ENCODE assay signal across 8 mouse cellular contexts in the genomic region with DNA sequence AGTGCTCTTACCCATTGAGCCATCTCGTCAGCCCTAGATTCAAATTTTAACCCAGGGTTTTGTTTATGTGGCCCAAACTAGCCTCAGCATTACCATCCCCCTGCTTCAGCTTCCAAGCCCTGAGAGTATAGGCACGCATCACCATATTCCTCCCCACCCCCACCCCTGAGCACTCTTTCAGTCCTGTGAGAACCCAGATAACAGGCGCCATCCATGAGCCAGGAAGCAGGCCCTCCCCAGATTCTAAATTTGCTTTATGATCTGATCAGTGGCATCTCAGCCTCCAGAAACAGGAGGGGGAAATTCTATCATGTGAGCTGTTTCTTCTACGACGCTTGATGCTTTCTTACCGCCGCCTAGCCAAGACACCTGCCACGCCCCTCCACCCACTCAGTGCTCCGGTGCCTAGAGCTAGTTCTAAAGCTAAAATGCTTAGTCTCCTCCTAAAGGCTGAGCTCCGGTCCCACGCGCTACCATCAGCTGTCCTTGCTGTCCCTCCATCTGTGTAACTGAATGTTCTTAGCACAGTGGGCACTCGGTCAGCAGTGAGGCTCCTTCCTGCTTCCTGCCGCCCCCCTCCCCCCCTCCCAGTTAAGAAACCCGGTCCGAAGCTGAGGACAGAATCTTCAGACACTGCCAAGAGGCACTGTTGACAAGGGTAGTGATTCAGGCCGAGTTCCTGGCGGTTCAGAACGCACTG. TPM values are rescaled to one million over a fixed set of nuclear protein-coding genes. Genes with fewer than 3 reads are reported as not detected.
DNase-seq lines count a peak whose midpoint lies in the region; ATAC-seq and TF ChIP-seq lines count a peak whose summit lies in the region.

No protein-coding gene starts in this region.

- TF ChIP-seq CTCF in midbrain, postnatal 0 days (IDR thresholded peaks at IDR 0.05) = no peak
- TF ChIP-seq CTCF in stomach, postnatal 0 days (IDR thresholded peaks at IDR 0.05; ENCODE audit: low read depth) = no peak

- no peaks in the 10 kb centered on the region for H3K27me3 ChIP-seq in kidney, embryonic 14.5 days (ENCODE audit: control insufficient read depth, insufficient read depth, low read length)
- H3K27me3 ChIP-seq in limb, embryonic 15.5 days = no peaks in the 10 kb centered on the region
- no peaks in the 10 kb centered on the region for H3K27me3 ChIP-seq in midbrain, postnatal 0 days (ENCODE audit: insufficient read depth, low read length)
- H3K27me3 ChIP-seq in stomach, postnatal 0 days (ENCODE audit: control insufficient read depth, insufficient read depth, low read length) = no peaks in the 10 kb centered on the region

- H3K36me3 ChIP-seq in kidney, embryonic 14.5 days (ENCODE audit: control insufficient read depth, insufficient read depth, low read length) = no peaks in the 10 kb centered on the region
- no peaks in the 10 kb centered on the region for H3K36me3 ChIP-seq in limb, embryonic 15.5 days
- H3K36me3 ChIP-seq in midbrain, postnatal 0 days (ENCODE audit: insufficient read depth, low read length) = no peaks in the 10 kb centered on the region
- H3K36me3 ChIP-seq in stomach, postnatal 0 days (ENCODE audit: control insufficient read depth, insufficient read depth, low read length) = no peaks in the 10 kb centered on the region

- H3K4me2 ChIP-seq in kidney, embryonic 14.5 days (replicated peaks; ENCODE audit: low read depth, low read length) = peak overlapping the region; percentile 35
- peak overlapping the region; percentile 34 for H3K4me2 ChIP-seq in limb, embryonic 15.5 days
- peak overlapping the region; percentile 25 for H3K4me2 ChIP-seq in midbrain, postnatal 0 days (ENCODE audit: low read depth, low read length, poor library complexity, severe bottlenecking)
- H3K4me2 ChIP-seq in stomach, postnatal 0 days (replicated peaks; ENCODE audit: low read depth) = peak overlapping the region; percentile 32

- H3K27ac ChIP-seq in kidney, embryonic 14.5 days (ENCODE audit: low read depth, low read length) = no peak overlapping the region
- H3K27ac ChIP-seq in limb, embryonic 15.5 days = no peak overlapping the region
- H3K27ac ChIP-seq in midbrain, postnatal 0 days (ENCODE audit: low read depth, low read length) = peak overlapping the region; percentile 38
- H3K27ac ChIP-seq in stomach, postnatal 0 days (replicated peaks) = peak overlapping the region; percentile 74

- no peak for TF ChIP-seq EP300 in stomach, postnatal 0 days (optimal IDR thresholded peaks at IDR 0.05)

- peak; percentile 29 for DNase-seq in ovary, postnatal 36 days (ENCODE audit: low spot score)
- DNase-seq in ovary, postnatal 14 days (ENCODE audit: low spot score) = no peak
- peak; percentile 32 for DNase-seq in embryo, embryonic 9.5 days (ENCODE audit: extremely low spot score)
- peak; percentile 75 for DNase-seq in midbrain, postnatal 0 days (ENCODE audit: low spot score)
- DNase-seq in stomach, postnatal 0 days (ENCODE audit: low spot score) = peak; percentile 46

- H3K9ac ChIP-seq in kidney, embryonic 14.5 days (ENCODE audit: low read depth, low read length) = peak overlapping the region; percentile 40; the same call in 1 of the 2 replicates
- no peak overlapping the region for H3K9ac ChIP-seq in limb, embryonic 15.5 days
- H3K9ac ChIP-seq in midbrain, postnatal 0 days (replicated peaks; ENCODE audit: low read length, poor library complexity, severe bottlenecking) = 0 out of 2 replicates have a peak overlapping the region, but pooled peaks have one; percentile 14
- H3K9ac ChIP-seq in stomach, postnatal 0 days (ENCODE audit: low read length) = peak overlapping the region; percentile 14; the same call in 1 of the 2 replicates

- peak; percentile 49 for ATAC-seq in granulocyte monocyte progenitor cell, adult 5-6 weeks (replicated peaks; ENCODE audit: poor library complexity, severe bottlenecking)
- peak; percentile 53 for ATAC-seq in kidney, embryonic 14.5 days (ENCODE audit: low FRiP score, low TSS enrichment)
- no peak for ATAC-seq in limb, embryonic 15.5 days (ENCODE audit: insufficient number of reproducible peaks, low FRiP score, low TSS enrichment, low read depth)
- ATAC-seq in midbrain, postnatal 0 days (ENCODE audit: low FRiP score) = peak; percentile 85
- ATAC-seq in stomach, postnatal 0 days (ENCODE audit: low FRiP score, low TSS enrichment) = peak; percentile 81

- 0 out of 2 replicates have a peak overlapping the region, but pooled peaks have one; percentile 4 for H3K4me3 ChIP-seq in kidney, embryonic 14.5 days (ENCODE audit: low read length)
- peak overlapping the region; percentile 8; the same call in 1 of the 2 replicates for H3K4me3 ChIP-seq in limb, embryonic 15.5 days
- no peak overlapping the region for H3K4me3 ChIP-seq in midbrain, postnatal 0 days (ENCODE audit: low read depth, low read length)
- peak overlapping the region; percentile 23; the same call in 1 of the 2 replicates for H3K4me3 ChIP-seq in stomach, postnatal 0 days (ENCODE audit: low read depth, low read length)

- 4% methylated on average over 19 of the region's 19 CpGs for WGBS in kidney, embryonic 14.5 days
- WGBS in limb, embryonic 15.5 days = 6% methylated on average over 19 of the region's 19 CpGs
- 6% methylated on average over 19 of the region's 19 CpGs for WGBS in midbrain, postnatal 0 days
- WGBS in stomach, postnatal 0 days = 4% methylated on average over 19 of the region's 19 CpGs

- peaks cover 11% of the 10 kb centered on the region; the same call in 1 of the 2 replicates for H3K4me1 ChIP-seq in kidney, embryonic 14.5 days (ENCODE audit: control insufficient read depth, insufficient read depth, low read length)
- H3K4me1 ChIP-seq in limb, embryonic 15.5 days = peaks cover 6% of the 10 kb centered on the region; the same call in 1 of the 2 replicates
- no peaks in the 10 kb centered on the region for H3K4me1 ChIP-seq in midbrain, postnatal 0 days (ENCODE audit: insufficient read depth, low read length)
- 0 out of 2 replicates have a peak, but pooled peaks cover 2% of the 10 kb centered on the region for H3K4me1 ChIP-seq in stomach, postnatal 0 days (replicated peaks; ENCODE audit: control insufficient read depth, insufficient read depth)

- no peaks in the 10 kb centered on the region for H3K9me3 ChIP-seq in kidney, embryonic 14.5 days (ENCODE audit: control insufficient read depth, low read length)
- H3K9me3 ChIP-seq in limb, embryonic 15.5 days = no peaks in the 10 kb centered on the region
- H3K9me3 ChIP-seq in midbrain, postnatal 0 days (ENCODE audit: low read length) = no peaks in the 10 kb centered on the region
- no peaks in the 10 kb centered on the region for H3K9me3 ChIP-seq in stomach, postnatal 0 days (ENCODE audit: control insufficient read depth, low read length)

RNA-seq across cellular contexts. Expression of a gene that starts 22.5 kb away (rescaled TPM):
- total RNA-seq in granulocyte monocyte progenitor cell, adult 5-6 weeks (2014; fragmentation: Nextera tagmentation) = not detected in 2 replicates
- not detected in 2 replicates for total RNA-seq in granulocyte monocyte progenitor cell, adult 5-6 weeks (2017)
- polyA plus RNA-seq in kidney, embryonic 14.5 days (2014; fragmentation: Nextera tagmentation; extraction: Ambion mirVana) = 53.0 and 58.0 TPM in 2 replicates
- 11.4 and 11.5 TPM in 2 replicates for polyA plus RNA-seq in limb, embryonic 15.5 days (2015; fragmentation: Nextera tagmentation; extraction: Ambion mirVana)
- total RNA-seq in midbrain, postnatal 0 days (2014; rRNA removed) = 14.6 and 18.3 TPM in 2 replicates
- polyA plus RNA-seq in midbrain, postnatal 0 days (2015; fragmentation: Nextera tagmentation; extraction: Ambion mirVana) = 17.8 and 18.8 TPM in 2 replicates
- polyA plus RNA-seq in stomach, postnatal 0 days (2015; fragmentation: Nextera tagmentation; extraction: Ambion mirVana) = 13.7 and 13.8 TPM in 2 replicates

RNA-seq across cellular contexts. Expression of a gene that starts 34.7 kb away (rescaled TPM):
- 2,458 and 2,594 TPM in 2 replicates for total RNA-seq in granulocyte monocyte progenitor cell, adult 5-6 weeks (2014; fragmentation: Nextera tagmentation)
- 1,991 and 2,116 TPM in 2 replicates for total RNA-seq in granulocyte monocyte progenitor cell, adult 5-6 weeks (2017)
- 689 and 848 TPM in 2 replicates for polyA plus RNA-seq in kidney, embryonic 14.5 days (2014; fragmentation: Nextera tagmentation; extraction: Ambion mirVana)
- 448 and 534 TPM in 2 replicates for polyA plus RNA-seq in limb, embryonic 15.5 days (2015; fragmentation: Nextera tagmentation; extraction: Ambion mirVana)
- 217 and 224 TPM in 2 replicates for total RNA-seq in midbrain, postnatal 0 days (2014; rRNA removed)
- 328 and 334 TPM in 2 replicates for polyA plus RNA-seq in midbrain, postnatal 0 days (2015; fragmentation: Nextera tagmentation; extraction: Ambion mirVana)
- polyA plus RNA-seq in stomach, postnatal 0 days (2015; fragmentation: Nextera tagmentation; extraction: Ambion mirVana) = 515 and 522 TPM in 2 replicates

Comparison
In these comparisons a context has a peak if more than half of its experiments do, and no peak if none do; other contexts are left out.
1. H3K27ac ChIP-seq: peak in midbrain, postnatal 0 days (single experiment) and stomach, postnatal 0 days (single experiment); none in kidney, embryonic 14.5 days (single experiment) and limb, embryonic 15.5 days (single experiment).
2. Peak in every context shown above with its lines, with median percentiles within 50 percentile points of each other: H3K4me2 ChIP-seq.